Mouse (Mus musculus) liver, embryonic 13.5 days (tissue): ENCODE data around the gene Klhdc8b. TPM values are rescaled to one million over a fixed set of nuclear protein-coding genes. Genes with fewer than 3 reads are reported as not detected.

Source experiments
- ATAC-seq: fragments of 200-750 bp; cut with Nextera tagmentation; 2 replicates; pipeline ENCODE4 v1.8.0; 2017; ENCODE audit warnings: low read depth, mild to moderate bottlenecking, moderate number of reproducible peaks, moderate library complexity
- DNase-seq: peaks from one replicate; pipeline ENCODE4 v3.0.0; 2022
- H3K27ac ChIP-seq: fragments of 300-500 bp; sonication (generic); 2 replicates; pipeline ENCODE4 v1.5.1; 2015; ENCODE audit warnings: moderate library complexity, mild to moderate bottlenecking, inconsistent platforms
- H3K27me3 ChIP-seq: fragments of 300-500 bp; sonication (generic); 2 replicates; pipeline ENCODE4 v1.6.1; 2015; ENCODE audit warnings: mild to moderate bottlenecking, inconsistent platforms
- H3K36me3 ChIP-seq: fragments of 300-500 bp; sonication (generic); 2 replicates; pipeline ENCODE4 v1.6.1; 2015; ENCODE audit warnings: mild to moderate bottlenecking, inconsistent platforms
- H3K4me1 ChIP-seq: fragments of 300-500 bp; sonication (generic); replicated peaks from 2 replicates; pipeline ENCODE4 v1.6.1; 2015; ENCODE audit warnings: inconsistent platforms
- H3K4me2 ChIP-seq: fragments of 300-500 bp; sonication (generic); 2 replicates; pipeline ENCODE4 v1.6.1; 2015; ENCODE audit warnings: inconsistent platforms, mild to moderate bottlenecking, moderate library complexity
- H3K4me3 ChIP-seq: fragments of 300-500 bp; sonication (generic); replicated peaks from 2 replicates; pipeline ENCODE4 v1.5.1; 2015; ENCODE audit warnings: mild to moderate bottlenecking, inconsistent platforms
- H3K9ac ChIP-seq: fragments of 300-500 bp; sonication (generic); 2 replicates; pipeline ENCODE4 v1.6.1; 2015; ENCODE audit warnings: mild to moderate bottlenecking, inconsistent platforms
- H3K9me3 ChIP-seq: fragments of 300-500 bp; sonication (generic); replicated peaks from 2 replicates; pipeline ENCODE4 v1.6.1; 2016; ENCODE audit warnings: inconsistent platforms
- WGBS: fragments of 180-500 bp; shearing (Covaris S2); methylation state at CpG from one replicate; pipeline ENCODE4 v1.1.7; 2015; ENCODE audit not compliant: insufficient replicate concordance; 5-methylcytosine and 5-hydroxymethylcytosine counted together
- polyA plus RNA-seq: library from polyadenylated mRNA; unstranded; fragments of >200 nt; fragmentation: Nextera tagmentation; extraction: Ambion mirVana; gene quantifications from 2 replicates; pipeline ENCODE4 v1.2.1, GENCODE M21; 2015

Gene Klhdc8b
- polyA plus RNA-seq, 1 experiment from 2014 or later = 12.3 TPM

GRCm38 (mm10) chr9:108404451-108404850 is 56.9 kb downstream of the Klhdc8b start:
- no peak for DNase-seq
- H3K27me3 ChIP-seq = no peaks in the 10 kb centered on the region
- H3K4me2 ChIP-seq = no peak overlapping the region
- H3K36me3 ChIP-seq = no peaks in the 10 kb centered on the region
- no peak overlapping the region for H3K9ac ChIP-seq
- whole genome bisulfite sequencing = 35% methylated on average over 8 of the region's 8 CpGs
- H3K9me3 ChIP-seq = no peaks in the 10 kb centered on the region
- no peak overlapping the region for H3K27ac ChIP-seq
- H3K4me1 ChIP-seq = peaks cover 10% of the 10 kb centered on the region
- no peak for ATAC-seq
- H3K4me3 ChIP-seq = no peak overlapping the region

- Histone ChIP-seq H3K36me3 (no peaks in the 10 kb centered on the region), H3K4me2 (no peak overlapping the region), H3K4me1 (peaks cover 10% of the 10 kb centered on the region), H3K27me3 (no peaks in the 10 kb centered on the region), H3K9ac (no peak overlapping the region), H3K4me3 (no peak overlapping the region), H3K27ac (no peak overlapping the region), H3K9me3 (no peaks in the 10 kb centered on the region)
- 75% methylated on average over 4 of the region's 4 CpGs for WGBS
- no peak for DNase-seq
- no peak for ATAC-seq
Observed at GRCm38 (mm10) chr9:108403081-108403480, 58.3 kb downstream of the Klhdc8b start.

DNA sequence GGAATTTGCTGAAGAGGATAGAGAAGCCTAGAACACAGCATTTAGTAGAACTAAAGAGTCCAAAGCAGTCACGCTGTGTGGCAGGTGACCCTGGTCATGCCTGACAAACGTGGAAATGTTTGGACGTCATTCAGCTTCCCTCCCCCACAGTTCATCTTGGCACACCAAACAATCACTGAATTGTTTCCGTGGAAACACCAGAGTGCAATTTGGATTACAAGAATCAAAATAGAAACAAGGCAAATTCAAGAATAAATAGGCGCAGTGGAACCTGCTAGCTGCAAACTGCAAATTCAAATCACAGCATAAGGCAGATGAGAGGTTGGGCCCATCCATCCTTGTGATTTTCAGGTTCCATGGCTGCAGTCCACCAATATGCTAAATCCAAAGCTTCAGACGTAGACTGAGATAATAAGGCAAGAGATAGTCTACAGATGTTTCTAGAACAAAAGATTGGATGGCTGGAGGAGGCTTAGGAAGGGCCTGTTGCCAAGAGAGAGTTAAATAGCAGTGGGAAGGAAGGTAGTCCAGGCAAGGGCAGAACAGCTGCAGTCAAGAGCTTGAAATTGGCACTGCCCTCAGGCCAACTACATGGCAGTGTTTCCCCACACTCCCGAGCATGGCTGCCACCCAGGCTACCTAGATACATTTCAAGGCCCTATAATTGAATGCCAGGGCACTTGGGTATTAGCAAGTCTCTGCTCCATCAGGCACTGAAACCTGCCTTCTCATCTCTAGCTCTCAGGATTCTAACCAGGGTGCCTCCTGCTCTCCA is 60.0 kb downstream of the Klhdc8b start:
- no peak for ATAC-seq
- WGBS = 66% methylated on average over 7 of the region's 7 CpGs
- no peak overlapping the region for H3K4me2 ChIP-seq
- no peak overlapping the region for H3K4me3 ChIP-seq
- no peaks in the 10 kb centered on the region for H3K27me3 ChIP-seq
- no peak overlapping the region for H3K27ac ChIP-seq
- no peak for DNase-seq
- H3K9ac ChIP-seq = no peak overlapping the region
- no peaks in the 10 kb centered on the region for H3K36me3 ChIP-seq
- H3K9me3 ChIP-seq = no peaks in the 10 kb centered on the region
- H3K4me1 ChIP-seq = peaks cover 10% of the 10 kb centered on the region

DNA sequence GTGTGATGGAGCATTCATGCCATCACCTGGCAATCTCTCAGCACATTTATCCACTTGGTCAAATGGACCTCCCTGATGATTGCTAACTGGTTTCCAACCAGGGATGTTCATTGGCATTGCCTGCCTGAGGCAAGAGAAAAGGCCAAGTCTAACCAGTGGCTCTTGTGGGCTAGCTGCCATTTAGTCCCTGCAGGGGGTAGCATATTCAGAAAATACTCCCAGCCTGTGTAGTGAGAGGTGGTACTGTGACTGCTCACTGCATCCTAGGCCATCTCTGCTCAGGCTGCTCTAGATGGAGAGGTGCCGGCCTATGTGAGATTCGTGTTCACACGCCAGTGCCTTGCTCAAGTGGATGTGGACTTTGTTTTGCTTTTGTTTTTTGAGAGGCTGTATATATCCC is 63.1 kb downstream of the Klhdc8b start:
- Histone ChIP-seq H3K27me3 (no peaks in the 10 kb centered on the region), H3K9ac (no peak overlapping the region), H3K27ac (no peak overlapping the region), H3K4me3 (no peak overlapping the region), H3K9me3 (no peaks in the 10 kb centered on the region), H3K4me2 (no peak overlapping the region), H3K36me3 (peaks cover 5% of the 10 kb centered on the region), H3K4me1 (no peaks in the 10 kb centered on the region)
- no peak for DNase-seq
- WGBS = 89% methylated on average over 3 of the region's 3 CpGs
- ATAC-seq = no peak

Other genes with a start within 250 kb of the Klhdc8b start
- gene Dag1, start 197.6 kb downstream of the Klhdc8b start, polyA plus RNA-seq = 12.7 and 17.8 TPM in 2 replicates
- 4.7 and 5.6 TPM in 2 replicates for gene Nicn1, start 171.2 kb downstream of the Klhdc8b start, polyA plus RNA-seq
- gene Amt, start 164.7 kb downstream of the Klhdc8b start, polyA plus RNA-seq = 14.0 and 14.1 TPM in 2 replicates
- gene Rhoa, start 155.5 kb downstream of the Klhdc8b start, polyA plus RNA-seq = 235 and 296 TPM in 2 replicates
- gene Tcta, start 155.4 kb downstream of the Klhdc8b start, polyA plus RNA-seq = 12.7 TPM in 2 replicates
- gene Gpx1, start 122.7 kb downstream of the Klhdc8b start, polyA plus RNA-seq = 6,829 and 6,884 TPM in 2 replicates
- gene Usp4, start 113.7 kb downstream of the Klhdc8b start, polyA plus RNA-seq = 67.0 and 71.0 TPM in 2 replicates
- 0.47 and 0.68 TPM in 2 replicates for gene 1700102P08Rik, start 68.8 kb downstream of the Klhdc8b start, polyA plus RNA-seq
- 0.30 and 0.35 TPM in 2 replicates for gene Ccdc36, start 33.1 kb downstream of the Klhdc8b start, polyA plus RNA-seq
- not detected in 2 replicates for gene BC048562, start 25.1 kb downstream of the Klhdc8b start, polyA plus RNA-seq
- gene Ccdc71, start 1.1 kb downstream of the Klhdc8b start, polyA plus RNA-seq = 23.5 and 26.0 TPM in 2 replicates
- gene Lamb2, start 18.2 kb upstream of the Klhdc8b start, polyA plus RNA-seq = 5.3 and 6.4 TPM in 2 replicates
- 26.0 and 27.0 TPM in 2 replicates for gene Usp19, start 29.0 kb upstream of the Klhdc8b start, polyA plus RNA-seq
- gene Qars, start 46.1 kb upstream of the Klhdc8b start, polyA plus RNA-seq = 63.1 and 66.1 TPM in 2 replicates
- 46.2 and 61.1 TPM in 2 replicates for gene Qrich1, start 55.2 kb upstream of the Klhdc8b start, polyA plus RNA-seq
- 153 and 166 TPM in 2 replicates for gene Impdh2, start 98.7 kb upstream of the Klhdc8b start, polyA plus RNA-seq
- 27.5 and 35.5 TPM in 2 replicates for gene Ndufaf3, start 105.9 kb upstream of the Klhdc8b start, polyA plus RNA-seq
- 40.5 and 43.2 TPM in 2 replicates for gene Dalrd3, start 108.3 kb upstream of the Klhdc8b start, polyA plus RNA-seq
- 16.4 and 18.3 TPM in 2 replicates for gene Wdr6, start 117.2 kb upstream of the Klhdc8b start, polyA plus RNA-seq
- 0.61 and 0.70 TPM in 2 replicates for gene P4htm, start 136.1 kb upstream of the Klhdc8b start, polyA plus RNA-seq
- 28.6 and 35.1 TPM in 2 replicates for gene Arih2, start 187.8 kb upstream of the Klhdc8b start, polyA plus RNA-seq
- 25.6 and 26.5 TPM in 2 replicates for gene Slc25a20, start 200.5 kb upstream of the Klhdc8b start, polyA plus RNA-seq
- gene Prkar2a, start 227.7 kb upstream of the Klhdc8b start, polyA plus RNA-seq = 9.5 and 10.6 TPM in 2 replicates